ENCODE assay signal across 9 mouse cellular contexts in the genomic region with DNA sequence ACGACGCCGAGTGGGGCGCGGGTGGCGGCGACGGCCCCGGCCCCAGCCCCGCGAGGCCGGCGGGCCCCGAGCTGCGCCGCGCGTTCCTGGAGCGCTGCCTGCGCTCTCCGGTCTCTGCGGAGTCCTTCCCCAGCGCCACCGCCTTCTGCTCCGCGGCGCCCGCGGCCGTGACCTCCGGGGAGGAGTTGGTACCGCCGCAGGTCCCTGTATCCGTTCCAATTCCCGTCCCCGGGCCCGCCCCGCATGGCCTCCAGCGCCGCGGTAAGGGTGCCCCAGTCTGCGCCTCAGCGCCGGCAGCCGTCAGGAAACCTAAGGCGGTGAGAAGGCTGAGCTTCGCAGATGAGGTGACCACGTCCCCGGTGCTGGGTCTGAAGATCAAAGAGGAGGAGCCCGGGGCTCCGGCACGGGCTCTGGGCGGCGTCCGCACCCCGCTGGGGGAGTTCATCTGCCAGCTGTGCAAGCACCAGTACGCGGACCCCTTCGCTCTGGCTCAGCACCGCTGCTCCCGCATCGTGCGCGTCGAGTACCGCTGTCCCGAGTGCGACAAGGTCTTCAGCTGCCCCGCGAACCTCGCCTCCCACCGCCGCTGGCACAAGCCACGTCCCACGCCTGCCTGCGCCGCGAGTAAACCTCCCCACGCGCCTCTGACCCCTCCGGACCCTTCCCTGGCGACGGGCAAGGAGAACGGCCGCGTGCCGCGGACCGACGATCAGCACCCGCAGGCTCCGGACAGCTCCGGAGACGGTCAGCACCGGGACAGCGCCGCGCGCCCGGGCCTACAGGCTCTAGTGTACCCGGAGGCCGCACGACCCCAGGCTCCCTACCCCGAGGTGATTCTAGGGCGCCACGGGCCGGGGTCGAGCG. TPM values are rescaled to one million over a fixed set of nuclear protein-coding genes. Genes with fewer than 3 reads are reported as not detected.
DNase-seq lines count a peak whose midpoint lies in the region; ATAC-seq and TF ChIP-seq lines count a peak whose summit lies in the region.
"Had no signal": no experiment of that assay in that cellular context is flagged by ENCODE, and none has a peak within 500 bp of the region (broad histone marks: within the 10 kb centered on the region; RNA-seq: fewer than 3 reads in every experiment).

No protein-coding gene starts in this region.

- peak overlapping the region; percentile 78 for H3K4me2 ChIP-seq in hindbrain, postnatal 0 days (ENCODE audit: low read depth, low read length)
- peak overlapping the region; percentile 96 for H3K4me2 ChIP-seq in midbrain, embryonic 15.5 days
- H3K4me2 ChIP-seq in stomach, embryonic 15.5 days, result peak overlapping the region; percentile 92

- H3K4me1 ChIP-seq in hindbrain, postnatal 0 days (ENCODE audit: insufficient read depth, low read length), result peaks cover 5% of the 10 kb centered on the region; the same call in 1 of the 2 replicates
- H3K4me1 ChIP-seq in midbrain, embryonic 15.5 days, result peaks cover 27% of the 10 kb centered on the region
- peaks cover 21% of the 10 kb centered on the region for H3K4me1 ChIP-seq in stomach, embryonic 15.5 days

- H3K27me3 ChIP-seq in hindbrain, postnatal 0 days (ENCODE audit: insufficient read depth, low read length), result peaks cover 4% of the 10 kb centered on the region
- peaks cover 53% of the 10 kb centered on the region for H3K27me3 ChIP-seq in midbrain, embryonic 15.5 days (replicated peaks)
- peaks cover 38% of the 10 kb centered on the region for H3K27me3 ChIP-seq in stomach, embryonic 15.5 days (replicated peaks)

- ATAC-seq in hindbrain, postnatal 0 days, result peak; percentile 70
- peak; percentile 61 for ATAC-seq in midbrain, embryonic 15.5 days (replicated peaks)
- ATAC-seq in stomach, embryonic 15.5 days (ENCODE audit: insufficient read depth, low FRiP score, low read depth), result peak; percentile 85

- no peak overlapping the region for H3K27ac ChIP-seq in hindbrain, postnatal 0 days
- H3K27ac ChIP-seq in midbrain, embryonic 15.5 days, result no peak overlapping the region
- no peak overlapping the region for H3K27ac ChIP-seq in stomach, embryonic 15.5 days

- peak; percentile 57 to 62 for DNase-seq in cerebellum, postnatal 10 days
- DNase-seq in cerebellum, adult 9-10 months, result no peak
- peak; percentile 41 to 42 for DNase-seq in cerebellum, postnatal 14 days
- DNase-seq in gastrocnemius, postnatal 14 days, result peak; percentile 68
- peak; percentile 58 for DNase-seq in hindbrain, postnatal 0 days (ENCODE audit: low spot score)
- DNase-seq in liver, result peak; percentile 60

- TF ChIP-seq CTCF in hindbrain, postnatal 0 days (IDR thresholded peaks at IDR 0.05; ENCODE audit: low read depth), result no peak

- WGBS in hindbrain, postnatal 0 days, result under 1% methylated on average over 100 of the region's 109 CpGs
- under 1% methylated on average over 108 of the region's 109 CpGs for WGBS in midbrain, embryonic 15.5 days
- whole genome bisulfite sequencing in stomach, embryonic 15.5 days, result under 1% methylated on average over 106 of the region's 109 CpGs

- no peaks in the 10 kb centered on the region for H3K9me3 ChIP-seq in hindbrain, postnatal 0 days (ENCODE audit: low read length)
- no peaks in the 10 kb centered on the region for H3K9me3 ChIP-seq in midbrain, embryonic 15.5 days
- H3K9me3 ChIP-seq in stomach, embryonic 15.5 days, result no peaks in the 10 kb centered on the region

- H3K4me3 ChIP-seq in hindbrain, postnatal 0 days (ENCODE audit: low read length), result peak overlapping the region; percentile 51
- H3K4me3 ChIP-seq in midbrain, embryonic 15.5 days, result peak overlapping the region; percentile 46
- peak overlapping the region; percentile 43 for H3K4me3 ChIP-seq in stomach, embryonic 15.5 days (replicated peaks)

- H3K9ac ChIP-seq in hindbrain, postnatal 0 days (replicated peaks; ENCODE audit: low read length), result peak overlapping the region; percentile 49
- peak overlapping the region; percentile 39 for H3K9ac ChIP-seq in midbrain, embryonic 15.5 days
- H3K9ac ChIP-seq in stomach, embryonic 15.5 days, result no peak overlapping the region

- intact Hi-C loops in gastrocnemius, postnatal 14 days (cut with DNase I; ENCODE audit: low total_unique reads), result no loop called here

- H3K36me3 ChIP-seq in hindbrain, postnatal 0 days (ENCODE audit: insufficient read depth, low read length), result no peaks in the 10 kb centered on the region
- H3K36me3 ChIP-seq in midbrain, embryonic 15.5 days (replicated peaks), result no peaks in the 10 kb centered on the region
- no peaks in the 10 kb centered on the region for H3K36me3 ChIP-seq in stomach, embryonic 15.5 days

RNA-seq across cellular contexts. Expression of a gene that starts 0.6 kb away (rescaled TPM):
- total RNA-seq in gastrocnemius, postnatal 14 days (2021), result not detected
- total RNA-seq in hindbrain, postnatal 0 days (2014; rRNA removed), result 3.9 and 8.3 TPM in 2 replicates
- polyA plus RNA-seq in hindbrain, postnatal 0 days (2015; fragmentation: Nextera tagmentation; extraction: Ambion mirVana), result 2.5 and 2.7 TPM in 2 replicates
- 1.1 and 1.2 TPM in 2 replicates for polyA plus RNA-seq in midbrain, embryonic 15.5 days (2015; fragmentation: Nextera tagmentation; extraction: Ambion mirVana)
- 0.14 and 0.40 TPM in 2 replicates for polyA plus RNA-seq in stomach, embryonic 15.5 days (2015; fragmentation: Nextera tagmentation; extraction: Ambion mirVana)

RNA-seq across cellular contexts. Expression of a gene that starts 34.8 kb away (rescaled TPM):
- under 1 TPM; 0.13 to 0.25 TPM for total RNA-seq in gastrocnemius, postnatal 14 days (2021)
- total RNA-seq in hindbrain, postnatal 0 days (2014; rRNA removed), result 0.10 TPM in 1 of 2 replicates, not detected in the other
- polyA plus RNA-seq in hindbrain, postnatal 0 days (2015; fragmentation: Nextera tagmentation; extraction: Ambion mirVana), result 0.16 and 0.20 TPM in 2 replicates
- not detected in 2 replicates for polyA plus RNA-seq in midbrain, embryonic 15.5 days (2015; fragmentation: Nextera tagmentation; extraction: Ambion mirVana)
- 0.42 TPM in 1 of 2 replicates, not detected in the other for polyA plus RNA-seq in stomach, embryonic 15.5 days (2015; fragmentation: Nextera tagmentation; extraction: Ambion mirVana)
- total RNA-seq: layer of hippocampus, postnatal 14 days had no signal
